ENCODE assay signal across 10 mouse cellular contexts in the genomic region with DNA sequence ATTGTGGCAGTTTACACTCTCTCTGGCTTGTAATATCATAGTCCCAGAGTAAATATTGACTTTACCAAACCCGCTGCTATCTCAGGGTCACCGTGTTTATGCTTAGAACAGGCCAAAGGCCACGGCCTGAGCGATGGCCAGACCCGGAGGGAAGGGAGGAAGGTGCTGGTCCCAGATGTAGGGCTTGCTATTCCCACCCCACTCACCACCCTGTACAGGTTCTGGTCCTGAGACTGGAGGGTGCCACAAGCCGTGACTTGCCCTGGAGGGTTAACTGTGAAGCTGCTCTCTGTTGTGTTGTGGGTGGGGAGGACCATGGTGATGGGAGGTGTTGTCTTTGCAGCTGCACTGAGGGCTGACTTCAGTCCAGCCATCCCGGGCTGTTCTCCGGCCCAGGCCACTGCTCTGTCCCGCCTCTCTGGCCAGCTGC. TPM values are rescaled to one million over a fixed set of nuclear protein-coding genes. Genes with fewer than 3 reads are reported as not detected.
DNase-seq lines count a peak whose midpoint lies in the region; ATAC-seq lines count a peak whose summit lies in the region.
"Had no signal": no experiment of that assay in that cellular context is flagged by ENCODE, and none has a peak within 500 bp of the region (broad histone marks: within the 10 kb centered on the region; RNA-seq: fewer than 3 reads in every experiment).

No protein-coding gene starts in this region.

- no peaks in the 10 kb centered on the region for H3K9me3 ChIP-seq in kidney, embryonic 16.5 days (ENCODE audit: low read length)
- H3K9me3 ChIP-seq in heart, embryonic 13.5 days = no peaks in the 10 kb centered on the region
- H3K9me3 ChIP-seq in liver, embryonic 12.5 days (replicated peaks) = no peaks in the 10 kb centered on the region
- H3K9me3 ChIP-seq: neural tube, embryonic 12.5 days had no signal

- peak overlapping the region; percentile 88 for H3K9ac ChIP-seq in kidney, embryonic 16.5 days (replicated peaks; ENCODE audit: low read length)
- peak overlapping the region; percentile 92 for H3K9ac ChIP-seq in heart, embryonic 13.5 days
- H3K9ac ChIP-seq in liver, embryonic 12.5 days = no peak overlapping the region
- H3K9ac ChIP-seq: neural tube, embryonic 12.5 days had no signal

- peaks cover 52% of the 10 kb centered on the region for H3K4me1 ChIP-seq in kidney, embryonic 16.5 days (ENCODE audit: insufficient read depth, low read length)
- peaks cover 51% of the 10 kb centered on the region for H3K4me1 ChIP-seq in heart, embryonic 13.5 days
- peaks cover 41% of the 10 kb centered on the region for H3K4me1 ChIP-seq in liver, embryonic 12.5 days

- no peak for DNase-seq in kidney, postnatal 10 days
- DNase-seq in adipocyte (ENCODE audit: low spot score) = peak; percentile 21
- DNase-seq in spleen, postnatal 36 days (ENCODE audit: low spot score in 2 of 2) = no peak
- DNase-seq in embryo, embryonic 10 days (ENCODE audit: low spot score) = no peak
- no peak for DNase-seq in layer of hippocampus, postnatal 14 days (ENCODE audit: low spot score in 2 of 2)

- no peaks in the 10 kb centered on the region for H3K36me3 ChIP-seq in kidney, embryonic 16.5 days (ENCODE audit: insufficient read depth, low read length)
- peaks cover 3% of the 10 kb centered on the region; the same call in 1 of the 2 replicates for H3K36me3 ChIP-seq in heart, embryonic 13.5 days
- peaks cover 3% of the 10 kb centered on the region; the same call in 1 of the 2 replicates for H3K36me3 ChIP-seq in liver, embryonic 12.5 days
- H3K36me3 ChIP-seq: neural tube, embryonic 12.5 days had no signal

- H3K27ac ChIP-seq in kidney, embryonic 16.5 days (ENCODE audit: low read length) = peak overlapping the region; percentile 21; the same call in 1 of the 2 replicates
- H3K27ac ChIP-seq in heart, embryonic 13.5 days (replicated peaks) = peak overlapping the region; percentile 89
- H3K27ac ChIP-seq in liver, embryonic 12.5 days = 0 out of 2 replicates have a peak overlapping the region, but pooled peaks have one; percentile 13
- H3K27ac ChIP-seq: neural tube, embryonic 12.5 days had no signal

- H3K4me2 ChIP-seq in kidney, embryonic 16.5 days (replicated peaks; ENCODE audit: low read depth, low read length) = peak overlapping the region; percentile 96
- peak overlapping the region; percentile 95 for H3K4me2 ChIP-seq in heart, embryonic 13.5 days
- H3K4me2 ChIP-seq in liver, embryonic 12.5 days = peak overlapping the region; percentile 72

- ATAC-seq in kidney, embryonic 16.5 days (ENCODE audit: low FRiP score, low TSS enrichment) = no peak
- ATAC-seq in heart, embryonic 13.5 days (ENCODE audit: extremely low read depth, insufficient number of reproducible peaks, low FRiP score, low TSS enrichment) = no peak
- ATAC-seq in liver, embryonic 12.5 days = peak; percentile 53
- ATAC-seq: forebrain, embryonic 14.5 days had no signal

- no peaks in the 10 kb centered on the region for H3K27me3 ChIP-seq in kidney, embryonic 16.5 days (ENCODE audit: insufficient read depth, low read length)
- peaks cover 20% of the 10 kb centered on the region for H3K27me3 ChIP-seq in heart, embryonic 13.5 days (replicated peaks)
- peaks cover 70% of the 10 kb centered on the region for H3K27me3 ChIP-seq in liver, embryonic 12.5 days (replicated peaks)

- WGBS in kidney, embryonic 16.5 days = 32% methylated on average over 9 of the region's 9 CpGs
- 36% methylated on average over 9 of the region's 9 CpGs for WGBS in heart, embryonic 13.5 days
- 60% methylated on average over 9 of the region's 9 CpGs for WGBS in liver, embryonic 12.5 days (ENCODE audit: insufficient replicate concordance)

- H3K4me3 ChIP-seq in kidney, embryonic 16.5 days (ENCODE audit: low read length) = peak overlapping the region; percentile 78
- H3K4me3 ChIP-seq in heart, embryonic 13.5 days = peak overlapping the region; percentile 71
- H3K4me3 ChIP-seq in liver, embryonic 12.5 days = peak overlapping the region; percentile 56; the same call in 1 of the 2 replicates
- H3K4me3 ChIP-seq: neural tube, embryonic 12.5 days had no signal

RNA-seq across cellular contexts. Expression of a gene that starts 4.8 kb away (rescaled TPM):
- 23.0 and 24.8 TPM in 2 replicates for polyA plus RNA-seq in kidney, embryonic 16.5 days (2015; fragmentation: Nextera tagmentation; extraction: Ambion mirVana)
- 6.5 and 7.2 TPM in 2 replicates for polyA plus RNA-seq in heart, embryonic 13.5 days (2015; fragmentation: Nextera tagmentation; extraction: Ambion mirVana)
- polyA plus RNA-seq in liver, embryonic 12.5 days (2016; fragmentation: Nextera tagmentation; extraction: Ambion mirVana) = 3.2 and 3.3 TPM in 2 replicates
- 10 to 100 TPM; 16.1 to 18.6 TPM for total RNA-seq in layer of hippocampus, postnatal 14 days (2021)

Comparison
In these comparisons a context has a peak if more than half of its experiments do, and no peak if none do; other contexts are left out.
1. H3K27ac ChIP-seq: peak in every context shown above with its lines; median percentile 89 in heart, embryonic 13.5 days; 21 in kidney, embryonic 16.5 days; 13 in liver, embryonic 12.5 days.